Mouse (Mus musculus) E14TG2a.4 (cell line): ENCODE results near the gene Wwox.

Source experiments
- CTCF ChIP-seq: conservative IDR thresholded peaks from 2 replicates; pipeline ENCODE4 v1.5.1; 2014; ENCODE audit warnings: low read length
- POU5F1 ChIP-seq: IDR thresholded peaks from 2 replicates; pipeline ENCODE4 v1.6.1; 2014; ENCODE audit warnings: low read length, borderline replicate concordance

DNA sequence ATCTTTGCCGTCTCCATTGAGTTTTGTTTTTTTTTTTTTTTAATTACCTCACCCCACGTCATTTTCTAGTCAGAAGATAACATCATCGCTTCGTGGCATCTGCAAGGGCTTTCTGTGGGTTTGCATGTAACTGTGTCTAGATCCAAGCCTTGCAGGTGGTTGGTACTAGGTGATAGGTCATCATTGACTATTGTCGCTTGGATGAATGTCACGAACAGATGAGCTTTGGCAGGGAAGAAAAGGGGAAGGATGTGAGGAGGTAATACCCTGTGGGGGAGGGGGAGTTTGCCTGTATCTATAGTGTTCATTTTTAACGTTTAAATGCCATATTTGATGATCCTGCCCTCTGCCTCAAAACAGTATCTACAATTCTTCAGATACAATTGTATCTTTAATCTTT is 223.6 kb downstream of the Wwox start:
- TF ChIP-seq CTCF (no peak), POU5F1 (no peak)
